In the genomic region with DNA sequence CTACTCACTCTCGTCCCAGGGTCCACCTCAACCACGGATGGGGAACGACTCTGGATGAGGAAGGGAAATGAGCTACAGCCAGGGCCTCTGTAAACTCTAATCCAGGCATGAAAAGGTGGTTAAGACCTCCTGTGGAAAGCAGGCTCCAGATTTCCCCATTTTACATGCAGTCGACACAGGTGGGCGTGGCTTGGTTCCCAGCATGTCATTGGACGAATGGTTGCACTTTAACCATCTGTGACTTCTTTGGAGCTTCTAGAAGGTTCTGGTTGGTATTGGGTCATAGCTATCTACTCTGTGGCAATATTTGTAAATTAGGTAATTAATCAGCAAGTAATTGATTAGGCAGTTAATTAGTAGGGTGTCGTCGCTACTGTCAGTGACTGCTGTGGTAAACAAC, we compare ENCODE assay signal across 17 mouse cellular contexts.
"Had no signal": no experiment of that assay in that cellular context is flagged by ENCODE, and none has a peak within 500 bp of the region (broad histone marks: within the 10 kb centered on the region; RNA-seq: fewer than 3 reads in every experiment).

No protein-coding gene starts in this region.

- H3K4me3 ChIP-seq: liver, embryonic 15.5 days; midbrain, embryonic 12.5 days; neural tube, embryonic 13.5 days; stomach, embryonic 15.5 days had no signal

- H3K4me2 ChIP-seq: liver, embryonic 11.5 days; liver, embryonic 15.5 days; lung, embryonic 14.5 days; midbrain, embryonic 12.5 days; stomach, embryonic 15.5 days had no signal

- H3K4me1 ChIP-seq: liver, embryonic 15.5 days had no signal

- H3K36me3 ChIP-seq: liver, embryonic 15.5 days; neural tube, embryonic 13.5 days; stomach, embryonic 15.5 days had no signal

- H3K27ac ChIP-seq: kidney, postnatal 0 days; liver, embryonic 15.5 days; midbrain, embryonic 12.5 days; neural tube, embryonic 13.5 days; stomach, embryonic 15.5 days had no signal

- H3K9ac ChIP-seq: liver, embryonic 15.5 days; lung, embryonic 14.5 days; midbrain, embryonic 12.5 days; neural tube, embryonic 13.5 days; stomach, embryonic 15.5 days had no signal

- DNase-seq: kidney, adult 11 months; kidney, adult 9 months; kidney, postnatal 36 days; left cerebral cortex, postnatal 4 days; lung, postnatal 10 days; lung, postnatal 4 days; retina, postnatal 1 day; right cerebral cortex, postnatal 4 days; spleen, adult 18-20 months; thymus, postnatal 36 days had no signal

- H3K9me3 ChIP-seq: liver, embryonic 15.5 days; midbrain, embryonic 12.5 days; neural tube, embryonic 13.5 days; stomach, embryonic 15.5 days had no signal
